Mouse (Mus musculus) left cerebral cortex, postnatal 14 days (tissue): Measurements from ENCODE around the gene Cdh12. TPM values are rescaled to one million over a fixed set of nuclear protein-coding genes. Genes with fewer than 3 reads are reported as not detected.
"Not testable (repeated sequence)": the region's sequence is repeated elsewhere in the genome, so short reads cannot be mapped to it uniquely, and the experiment has no call there.

Experiments used
- DNase-seq, 2 experiments: peaks; one replicate each; pipeline ENCODE4 v3.0.0; 2021 to 2022; ENCODE audit warnings: low spot score in 2 of 2, mixed read lengths in 1 of 2
- intact Hi-C: fragments of 180-260 bp; cut with DNase I; formaldehyde crosslinking; loops from one replicate; pipeline ENCODE4 v1.15.1; 2025
- total RNA-seq, 2 experiments: library from RNA; stranded (reverse); gene quantifications; 2 replicates each; pipeline ENCODE4 v1.2.3; 2021

The Cdh12 gene
- total RNA-seq, 2 experiments from 2014 or later, result 44.6 to 50.6 TPM

- DNase-seq, result no peak
- intact Hi-C loops, result no loop called here
These were observed 558.9 kb downstream of the Cdh12 start for GRCm38 (mm10) chr15:21007931-21008330.

DNA sequence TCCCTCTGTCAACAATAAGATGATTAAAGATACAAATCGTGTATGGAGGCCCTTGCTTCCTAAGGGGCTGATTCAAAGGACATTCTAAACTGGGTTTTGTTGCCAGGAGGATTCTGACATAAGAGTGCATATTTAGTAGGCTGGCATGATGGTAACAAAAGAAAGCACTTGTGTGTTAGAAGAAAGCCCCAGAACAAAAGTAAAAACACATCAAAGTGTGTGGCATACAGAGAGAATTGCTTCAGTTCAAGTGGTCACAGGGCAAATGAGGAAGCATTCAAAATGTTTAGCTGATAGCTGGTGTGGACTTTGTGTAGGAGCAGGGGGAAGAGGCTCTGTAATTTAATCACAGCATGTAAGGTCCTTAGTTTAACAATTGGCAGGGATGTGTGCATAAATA is 559.4 kb downstream of the Cdh12 start:
- DNase-seq, result no peak
- intact Hi-C loops, result no loop called here

DNA sequence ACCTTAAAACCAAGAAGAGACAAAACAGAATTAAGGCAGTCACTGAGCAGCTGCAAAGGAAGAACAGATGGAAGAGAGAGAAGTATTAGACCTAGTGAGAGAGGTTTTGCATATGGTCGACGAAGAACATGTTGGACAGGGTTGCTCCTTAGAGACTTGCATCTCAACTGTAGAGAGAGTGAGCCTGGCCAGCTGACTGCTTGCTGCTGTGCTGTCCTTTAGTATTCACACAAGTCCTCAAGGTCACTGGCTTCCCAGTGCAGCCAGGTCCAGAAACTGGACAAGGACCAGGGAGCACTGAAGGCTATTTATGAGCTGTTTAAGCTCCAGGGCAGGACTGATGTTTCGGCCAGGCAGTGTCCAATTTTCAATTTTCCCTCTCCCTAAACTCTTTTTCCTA is 559.9 kb downstream of the Cdh12 start:
- intact Hi-C loops, result no loop called here
- DNase-seq, result no peak

DNA sequence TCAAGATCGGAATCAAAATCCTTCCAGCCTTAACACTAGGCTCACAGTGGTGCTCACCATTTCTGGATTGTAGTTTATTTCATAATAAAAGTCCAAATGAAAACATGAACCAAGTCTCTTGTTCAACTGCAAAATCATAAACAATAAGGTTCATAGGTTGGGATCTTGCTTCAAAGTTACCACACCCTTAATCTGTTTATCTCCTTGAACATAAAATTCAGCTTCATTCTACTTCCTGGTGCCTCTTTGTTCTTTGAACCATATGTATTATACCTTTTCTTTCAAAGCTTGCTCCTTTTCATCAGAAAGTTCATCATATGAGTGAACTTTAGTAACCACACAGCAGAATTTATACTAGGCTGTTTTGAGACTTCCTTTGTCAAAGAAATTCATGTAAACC is 614.6 kb downstream of the Cdh12 start:
- intact Hi-C loops, result no loop called here
- DNase-seq, result no peak

GRCm38 (mm10) chr15:21069264-21069663 is 620.2 kb downstream of the Cdh12 start:
- no peak for DNase-seq
- intact Hi-C loops, result no loop called here

DNA sequence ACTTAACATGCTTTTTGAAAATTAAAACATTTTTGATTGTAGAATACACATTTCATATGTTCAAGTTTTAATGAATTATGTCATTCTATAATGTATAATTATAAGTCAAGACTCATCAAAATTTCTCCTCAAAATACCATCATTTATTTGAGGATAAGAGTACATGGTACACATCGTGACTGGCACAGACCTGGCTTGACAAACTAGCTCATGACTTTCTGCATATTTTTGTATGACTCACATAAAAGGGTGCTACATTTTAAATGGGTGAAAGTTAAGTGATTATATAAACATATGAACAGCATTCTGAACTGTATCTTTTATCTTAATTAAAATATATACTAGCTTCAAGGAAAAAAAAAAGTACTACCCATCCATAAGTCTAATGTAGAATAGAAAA is 643.8 kb downstream of the Cdh12 start:
- intact Hi-C loops, result no loop called here

GRCm38 (mm10) chr15:21109009-21109841 is 660.2 kb downstream of the Cdh12 start:
- peak; percentile 6 to 8 for DNase-seq
- intact Hi-C loops, result no loop called here

More for the DNA sequence above, 643.8 kb downstream of the Cdh12 start:
- DNase-seq, result no peak

- peak; percentile 6 to 16 for DNase-seq
- intact Hi-C loops, result no loop called here
These were observed 660.9 kb downstream of the Cdh12 start for GRCm38 (mm10) chr15:21109889-21110500.

GRCm38 (mm10) chr15:21110874-21111603 is 662.0 kb downstream of the Cdh12 start:
- intact Hi-C loops, result loop anchor here (1.0 kb wide), 1 partner anchor 294 kb away; no protein-coding TSS in a partner anchor
- peak; percentile 1 to 18 for DNase-seq

- DNase-seq, intact Hi-C loops: not testable (repeated sequence)
These were observed 665.7 kb downstream of the Cdh12 start for GRCm38 (mm10) chr15:21114775-21115174.

DNA sequence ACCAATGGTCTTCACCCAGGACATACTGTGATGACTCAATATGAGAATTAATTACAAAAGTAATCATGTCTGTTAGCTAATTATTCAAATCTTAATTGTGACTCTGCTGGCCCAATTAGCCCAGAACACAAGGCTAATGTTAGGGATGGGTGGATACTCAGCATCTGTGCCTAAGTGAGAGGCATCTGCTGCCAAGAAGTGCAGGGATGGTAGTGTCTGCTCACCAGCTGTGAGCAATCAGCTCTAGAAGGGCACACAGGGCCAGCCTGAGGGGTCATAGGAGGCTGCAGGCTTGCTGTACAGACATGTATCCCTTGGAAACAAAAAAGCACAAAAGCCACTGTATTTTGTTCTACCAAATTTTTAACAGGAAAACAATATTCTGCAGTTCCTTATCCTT is 681.6 kb downstream of the Cdh12 start:
- DNase-seq, result no peak
- intact Hi-C loops, result no loop called here

- no peak for DNase-seq
- intact Hi-C loops, result no loop called here
These were observed 683.9 kb downstream of the Cdh12 start for GRCm38 (mm10) chr15:21132999-21133398.

DNA sequence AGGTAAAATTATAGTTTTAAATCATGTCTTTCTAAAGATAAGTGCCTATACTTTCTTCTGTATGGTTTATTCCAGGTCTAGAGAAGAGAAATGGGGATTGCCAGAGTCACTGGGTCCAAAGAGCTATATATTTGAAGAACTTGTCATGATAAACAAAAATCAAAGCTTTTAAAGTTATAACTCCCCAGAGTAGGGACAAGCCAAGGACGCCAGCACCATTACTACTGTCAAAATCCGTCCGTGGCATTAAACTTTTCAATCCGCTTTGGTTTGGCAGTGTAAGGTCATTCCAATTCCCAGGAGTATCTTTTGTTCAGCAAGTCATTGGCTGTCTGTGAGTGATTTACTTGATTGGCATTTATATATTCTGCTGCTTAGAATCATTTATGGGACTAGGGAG is 697.8 kb downstream of the Cdh12 start:
- intact Hi-C loops, result no loop called here
- no peak for DNase-seq

DNA sequence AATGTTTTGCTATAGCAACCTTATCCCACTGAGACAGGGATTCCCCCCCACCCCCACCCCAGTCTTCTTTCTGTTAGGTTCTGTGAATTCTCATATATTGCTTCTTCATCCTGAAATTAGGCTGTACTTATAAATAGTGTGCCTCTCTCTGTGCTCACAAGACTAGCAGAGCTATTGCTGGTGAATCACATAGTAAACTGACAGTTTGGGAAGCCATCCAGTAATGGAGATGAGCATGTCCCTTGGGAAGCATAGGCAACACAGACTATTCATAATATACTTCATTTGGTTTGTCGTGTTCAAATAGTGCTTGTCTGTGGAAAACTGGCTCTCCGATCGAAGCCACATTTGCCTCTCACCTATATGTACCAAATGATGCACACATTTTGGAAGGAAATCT is 704.5 kb downstream of the Cdh12 start:
- intact Hi-C loops, result no loop called here
- DNase-seq, result peak; percentile 6 to 9

DNA sequence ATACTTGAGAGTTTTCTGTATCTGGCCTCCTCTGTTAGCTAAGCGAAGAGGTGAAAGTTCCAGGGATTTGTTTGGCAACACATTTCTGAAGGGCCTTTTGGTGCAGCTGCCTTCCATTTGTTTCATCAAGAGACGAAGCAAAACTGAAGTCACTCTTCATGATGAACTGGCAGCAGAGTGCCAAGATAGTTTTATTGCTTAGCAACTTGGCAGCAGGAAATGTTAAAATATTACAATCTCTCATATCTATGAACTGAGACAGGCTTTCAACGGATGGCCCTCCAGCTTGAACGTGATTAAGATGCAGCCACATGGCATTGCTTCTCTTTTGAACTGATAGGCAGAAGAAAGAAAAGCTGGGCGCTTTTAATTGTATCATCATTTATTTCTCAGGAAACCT is 730.7 kb downstream of the Cdh12 start:
- intact Hi-C loops, result no loop called here
- DNase-seq, result peak; percentile 4 to 9

- intact Hi-C loops, result no loop called here
These were observed 731.1 kb downstream of the Cdh12 start for GRCm38 (mm10) chr15:21180191-21180590.

DNA sequence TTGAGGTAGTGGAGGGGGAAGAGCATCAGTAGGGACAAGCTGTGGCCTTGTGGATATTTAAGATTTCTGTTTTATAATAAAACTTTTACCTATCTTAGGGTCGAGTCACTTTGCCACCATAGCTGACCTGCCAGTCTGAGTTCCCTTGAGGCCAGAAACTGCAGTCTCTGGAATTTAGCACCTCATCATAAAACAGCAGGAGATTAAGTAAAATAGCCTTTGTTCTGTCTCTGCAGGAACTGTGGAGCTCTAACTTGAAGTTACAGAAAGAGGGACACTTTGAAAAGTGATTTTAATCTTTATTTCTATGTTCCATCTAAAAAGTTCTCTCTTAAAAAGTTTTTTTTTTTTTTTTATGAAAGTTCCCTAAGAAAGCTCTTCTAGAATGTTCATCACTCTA is 736.7 kb downstream of the Cdh12 start:
- no peak for DNase-seq
- intact Hi-C loops, result no loop called here

More at GRCm38 (mm10) chr15:21180191-21180590, 731.1 kb downstream of the Cdh12 start:
- peak in 1 of 2 experiments; percentile 6 for DNase-seq

DNA sequence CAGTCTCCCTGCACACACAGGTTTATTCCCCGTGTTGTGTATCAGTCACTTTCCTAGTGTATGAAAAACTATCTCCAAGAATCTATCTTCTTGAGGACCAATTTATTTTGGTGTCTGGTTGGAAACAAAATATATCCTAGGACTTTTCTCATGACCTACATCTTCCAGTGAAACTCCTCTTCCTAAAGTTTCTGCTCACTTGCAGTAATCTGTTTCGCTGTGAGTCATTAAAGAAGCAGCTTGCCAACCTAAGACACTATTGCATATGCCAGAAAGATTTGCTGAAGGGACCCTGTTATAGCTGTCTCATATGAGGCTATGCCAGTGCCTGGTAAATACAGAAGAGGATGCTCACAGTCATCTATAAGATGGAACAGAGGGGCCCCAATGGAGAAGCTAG is 761.0 kb downstream of the Cdh12 start:
- intact Hi-C loops, result not testable (repeated sequence)
- peak in 1 of 2 experiments; percentile 20 for DNase-seq

GRCm38 (mm10) chr15:21223006-21223405 is 773.9 kb downstream of the Cdh12 start:
- intact Hi-C loops, result no loop called here
- DNase-seq, result no peak

DNA sequence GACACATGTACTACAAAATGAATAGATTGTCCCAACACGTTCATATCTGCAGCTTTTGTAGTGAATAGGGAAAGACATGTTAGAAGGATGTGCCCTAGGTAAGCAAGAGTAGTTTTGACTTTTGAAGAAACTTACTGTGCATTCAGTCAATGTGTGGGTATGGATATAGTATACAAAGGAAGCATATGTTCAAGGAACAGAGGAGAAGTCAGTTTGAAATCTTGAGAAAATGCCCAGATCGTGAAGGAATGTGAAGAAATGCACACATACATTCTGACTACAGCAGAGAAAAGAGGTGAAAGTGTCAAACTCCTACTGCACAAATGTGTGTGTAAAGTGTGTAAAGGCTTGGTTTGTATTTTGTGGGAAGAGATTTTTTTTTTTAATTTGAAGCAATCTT is 812.3 kb downstream of the Cdh12 start:
- DNase-seq, result no peak
- intact Hi-C loops, result no loop called here
